8 mouse cellular contexts compared by ENCODE assay signal in the genomic region with DNA sequence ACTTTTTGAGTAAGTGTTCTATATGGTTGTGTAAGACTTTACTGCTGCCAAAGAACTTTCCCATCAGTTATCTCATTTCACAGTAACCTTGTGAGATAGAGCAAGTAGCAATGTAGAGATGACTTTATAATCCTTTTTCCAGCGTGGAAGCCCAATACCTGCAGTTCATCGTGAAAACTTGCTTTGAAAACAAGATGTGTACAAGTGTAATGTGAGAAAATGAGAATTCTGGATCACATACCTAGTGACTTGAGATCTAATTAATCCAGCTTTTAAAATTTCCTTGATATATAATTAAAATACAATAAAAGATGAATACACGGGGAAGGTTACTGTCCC. TPM values are rescaled to one million over a fixed set of nuclear protein-coding genes. Genes with fewer than 3 reads are reported as not detected.
A peak's percentile ranks its signal among the peaks of the same experiment; 100 is the strongest.
DNase-seq lines count a peak whose midpoint lies in the region; ATAC-seq and TF ChIP-seq lines count a peak whose summit lies in the region.

No protein-coding gene starts in this region.

- TF ChIP-seq CTCF in CH12.LX (conservative IDR thresholded peaks at IDR 0.05 in 1 of 2, IDR thresholded peaks at IDR 0.05 in 1 of 2; ENCODE audit: low read depth in 2 of 2, low read length in 2 of 2) = no peak
- no peak for TF ChIP-seq CTCF in liver, embryonic 14.5 days (IDR thresholded peaks at IDR 0.05; ENCODE audit: low read depth)

- H3K9me3 ChIP-seq in heart, embryonic 11.5 days (replicated peaks; ENCODE audit: control insufficient read depth, low read length) = no peaks in the 10 kb centered on the region
- H3K9me3 ChIP-seq in CH12.LX (replicated peaks; ENCODE audit: low read length) = no peaks in the 10 kb centered on the region
- H3K9me3 ChIP-seq in forebrain, embryonic 14.5 days (replicated peaks; ENCODE audit: control insufficient read depth, low read length) = no peaks in the 10 kb centered on the region
- H3K9me3 ChIP-seq in liver, embryonic 14.5 days (ENCODE audit: control insufficient read depth, low read length) = no peaks in the 10 kb centered on the region

- H3K4me3 ChIP-seq in heart, embryonic 11.5 days (ENCODE audit: low read depth, low read length) = peak overlapping the region; percentile 96
- peak overlapping the region; percentile 57 to 96 (median 89) for H3K4me3 ChIP-seq in CH12.LX (replicated peaks in 1 of 3; ENCODE audit: low read depth in 2 of 3, low read length in 2 of 3, poor library complexity in 1 of 3)
- peak overlapping the region; percentile 92 for H3K4me3 ChIP-seq in forebrain, embryonic 14.5 days (ENCODE audit: low read depth, low read length)
- peak overlapping the region in 1 of 2 experiments; percentile 94; a peak in 2 of 4 replicates for H3K4me3 ChIP-seq in liver, embryonic 14.5 days (ENCODE audit: insufficient read depth in 1 of 2, low read depth in 2 of 2, low read length in 2 of 2)

- H3K9ac ChIP-seq in heart, embryonic 11.5 days (ENCODE audit: low read depth, low read length) = no peak overlapping the region; the same call in 1 of the 2 replicates
- peak overlapping the region; percentile 94 for H3K9ac ChIP-seq in CH12.LX (ENCODE audit: insufficient read depth, low read depth)
- peak overlapping the region; percentile 90 for H3K9ac ChIP-seq in forebrain, embryonic 14.5 days (ENCODE audit: low read length)
- peak overlapping the region; percentile 98 for H3K9ac ChIP-seq in liver, embryonic 14.5 days (replicated peaks)

- H3K79me2 ChIP-seq in CH12.LX (replicated peaks; ENCODE audit: control insufficient read depth, extremely low read depth, insufficient read depth, poor library complexity, severe bottlenecking) = peaks cover 61% of the 10 kb centered on the region

- H3K27me3 ChIP-seq in heart, embryonic 11.5 days (ENCODE audit: control insufficient read depth, insufficient read depth, low read length) = no peaks in the 10 kb centered on the region
- H3K27me3 ChIP-seq in CH12.LX (replicated peaks) = no peaks in the 10 kb centered on the region
- no peaks in the 10 kb centered on the region for H3K27me3 ChIP-seq in forebrain, embryonic 14.5 days (replicated peaks; ENCODE audit: control insufficient read depth, insufficient read depth, low read length)
- H3K27me3 ChIP-seq in liver, embryonic 14.5 days (ENCODE audit: control insufficient read depth, insufficient read depth, low read length) = no peaks in the 10 kb centered on the region

- in situ Hi-C loops in CH12.LX (cut with MboI; ENCODE audit: low pct_ligation_motif_present, low pct_unique_long_range_greater_than_20kb, low sequenced_read_pairs) = loop anchor here (5.0 to 10.0 kb wide), 2 partner anchors 88 to 135 kb away; a partner anchor contains a TSS

- no peak for TF ChIP-seq POLR2A in CH12.LX (IDR thresholded peaks at IDR 0.05; ENCODE audit: low read depth, low read length)

- H3K4me1 ChIP-seq in heart, embryonic 11.5 days (ENCODE audit: control insufficient read depth, insufficient read depth, low read length) = no peaks in the 10 kb centered on the region
- peaks cover 7 to 53% of the 10 kb centered on the region in 2 experiments for H3K4me1 ChIP-seq in CH12.LX (ENCODE audit: control insufficient read depth in 1 of 2, insufficient read depth in 2 of 2)
- H3K4me1 ChIP-seq in forebrain, embryonic 14.5 days (ENCODE audit: control insufficient read depth, insufficient read depth, low read length) = peaks cover 16% of the 10 kb centered on the region
- H3K4me1 ChIP-seq in liver, embryonic 14.5 days (replicated peaks; ENCODE audit: control insufficient read depth in 2 of 2, insufficient read depth in 2 of 2, low read length in 1 of 2) = peaks cover 6 to 13% of the 10 kb centered on the region in 2 experiments

- H3K36me3 ChIP-seq in heart, embryonic 11.5 days (ENCODE audit: control insufficient read depth, insufficient read depth, low read length) = no peaks in the 10 kb centered on the region
- peaks cover 0 to 21% of the 10 kb centered on the region in 2 experiments for H3K36me3 ChIP-seq in CH12.LX (replicated peaks in 1 of 2; ENCODE audit: control insufficient read depth in 1 of 2, insufficient read depth in 1 of 2, low read length in 1 of 2)
- H3K36me3 ChIP-seq in forebrain, embryonic 14.5 days (ENCODE audit: control insufficient read depth, insufficient read depth, low read length) = no peaks in the 10 kb centered on the region
- H3K36me3 ChIP-seq in liver, embryonic 14.5 days (replicated peaks; ENCODE audit: control insufficient read depth, insufficient read depth, low read depth) = no peaks in the 10 kb centered on the region

- dilution Hi-C loops in CH12.LX (cut with MboI; ENCODE audit: extremely low pct_ligation_motif_present, extremely low pct_unique_long_range_greater_than_20kb, low sequenced_read_pairs) = no loop called here

- H3K4me2 ChIP-seq in heart, embryonic 11.5 days = peak overlapping the region; percentile 78
- H3K4me2 ChIP-seq in CH12.LX (ENCODE audit: insufficient read depth, low read depth, poor library complexity, severe bottlenecking) = peak overlapping the region; percentile 80
- peak overlapping the region; percentile 71 for H3K4me2 ChIP-seq in forebrain, embryonic 14.5 days (ENCODE audit: low read length)
- peak overlapping the region; percentile 61 for H3K4me2 ChIP-seq in liver, embryonic 14.5 days (ENCODE audit: low read depth)

- no peak overlapping the region for H3K27ac ChIP-seq in heart, embryonic 11.5 days (ENCODE audit: low read depth, low read length)
- H3K27ac ChIP-seq in CH12.LX (ENCODE audit: insufficient read depth, low read depth) = no peak overlapping the region
- no peak overlapping the region for H3K27ac ChIP-seq in forebrain, embryonic 14.5 days (ENCODE audit: low read depth, low read length)
- no peak overlapping the region for H3K27ac ChIP-seq in liver, embryonic 14.5 days

- intact Hi-C loops in heart, postnatal 36 days (cut with DNase I) = loop anchor here (2.0 kb wide), 1 partner anchor 83 kb away; a partner anchor contains a TSS

- DNase-seq in heart, postnatal 36 days = no peak
- no peak for DNase-seq in CH12.LX (ENCODE audit: extremely low read depth)
- no peak for DNase-seq in forebrain, embryonic 14.5 days (ENCODE audit: low spot score)
- DNase-seq in liver, embryonic 14.5 days (ENCODE audit: low read depth in 3 of 3, low spot score in 3 of 3) = no peak
- DNase-seq in right cerebral cortex, postnatal 14 days = no peak
- DNase-seq in frontal cortex, postnatal 25 days (ENCODE audit: low spot score in 2 of 2) = no peak
- DNase-seq in spleen, adult 18-20 months = no peak

- no peak for TF ChIP-seq EP300 in CH12.LX (IDR thresholded peaks at IDR 0.05; ENCODE audit: low read length)
- no peak for TF ChIP-seq EP300 in liver, embryonic 14.5 days (IDR thresholded peaks at IDR 0.05; ENCODE audit: low read depth)

- no peak for ATAC-seq in heart, embryonic 11.5 days (replicated peaks; ENCODE audit: insufficient number of reproducible peaks, low FRiP score, low TSS enrichment)
- no peak for ATAC-seq in forebrain, embryonic 14.5 days
- no peak for ATAC-seq in liver, embryonic 14.5 days (ENCODE audit: insufficient read depth)

- no peak for TF ChIP-seq RAD21 in CH12.LX (IDR thresholded peaks at IDR 0.05; ENCODE audit: low read depth, low read length)

- WGBS in heart, embryonic 11.5 days (ENCODE audit: insufficient replicate concordance) = 58% methylated on average over 3 of the region's 3 CpGs
- 69% methylated on average over 3 of the region's 3 CpGs for WGBS in forebrain, embryonic 14.5 days
- 42% methylated on average over 3 of the region's 3 CpGs for WGBS in liver, embryonic 14.5 days (ENCODE audit: insufficient replicate concordance)

TF ChIP-seq in CH12.LX, 34 proteins besides CTCF, POLR2A, EP300 and RAD21:
- TF ChIP-seq MXI1 (IDR thresholded peaks at IDR 0.05; ENCODE audit: low read depth, low read length) (0 out of 2 replicates have a peak, but pooled peaks have one; percentile 15), KAT2A (IDR thresholded peaks at IDR 0.05; ENCODE audit: insufficient replicate concordance, low read length) (no peak), CHD1 (IDR thresholded peaks at IDR 0.05; ENCODE audit: low read depth, low read length) (peak; percentile 64; the same call in 1 of the 2 replicates), SIN3A (IDR thresholded peaks at IDR 0.05; ENCODE audit: low read length) (peak; percentile 73)

RNA-seq across cellular contexts. Expression of a gene that starts 1.7 kb away (rescaled TPM):
- polyA plus RNA-seq in heart, embryonic 11.5 days (2014; fragmentation: Nextera tagmentation; extraction: Ambion mirVana) = 9.9 and 10.6 TPM in 2 replicates
- total RNA-seq in heart, postnatal 36 days (2021) = 10 to 100 TPM; 39.0 to 41.1 TPM
- total RNA-seq in CH12.LX (2012; rRNA removed) (15.4 and 15.5 TPM in 2 replicates), CH12.LX (2014; rRNA removed) (24.5 and 29.5 TPM in 2 replicates)
- polyA plus RNA-seq in CH12.LX (2012; ENCODE audit: insufficient read length, low read depth) = 20.7 and 21.8 TPM in 2 replicates
- polyA plus RNA-seq in forebrain, embryonic 14.5 days (2014; fragmentation: Nextera tagmentation; extraction: Ambion mirVana) = 13.0 and 15.1 TPM in 2 replicates
- 1.7 and 2.6 TPM in 2 replicates for polyA plus RNA-seq in liver, embryonic 14.5 days (2012; rRNA removed)
- polyA plus RNA-seq in liver, embryonic 14.5 days (2014; fragmentation: Nextera tagmentation; extraction: Ambion mirVana) = 4.6 and 4.9 TPM in 2 replicates
